Mouse (Mus musculus) gastrocnemius, adult 18-20 months (tissue): ENCODE results near the gene Ube2g2. TPM values are rescaled to one million over a fixed set of nuclear protein-coding genes. Genes with fewer than 3 reads are reported as not detected.

Experiments
- DNase-seq: peaks from one replicate; pipeline ENCODE4 v3.0.0; 2021; ENCODE audit warnings: low spot score
- long read RNA-seq, 2 experiments: library from polyadenylated mRNA; stranded (forward); transcript quantifications; one replicate each; pipeline ENCODE4 v2.0.0; 2021
- total RNA-seq, 2 experiments: library from RNA; stranded (reverse); gene quantifications; 2 replicates each; pipeline ENCODE4 v1.2.3; 2021

The Ube2g2 gene
- 100 to 1,000 TPM in 1 of 2 experiments, 10 to 100 TPM in 1; 96.1 to 101 TPM for total RNA-seq
- long read RNA-seq, experiment 1, transcript Ube2g2-204 (6 exons, 2,031 nt): major isoform, 199 of 215 reads
- long read RNA-seq, experiment 1, partial matches to known transcripts: 0 of 215 reads
- long read RNA-seq, experiment 1, other reads (novel, unspliced or antisense): 9 of 215 reads
- long read RNA-seq, experiment 2, transcript Ube2g2-204 (6 exons, 2,031 nt): major isoform, 246 of 275 reads
- long read RNA-seq, experiment 2, partial matches to known transcripts: 6 of 275 reads
- long read RNA-seq, experiment 2, other reads (novel, unspliced or antisense): 18 of 275 reads

GRCm38 (mm10) chr10:77622055-77622988 is at the start of gene Ube2g2:
TSS of gene Ube2g2 (plus strand) at chr10:77622275.
- peak; percentile 92 for DNase-seq

GRCm38 (mm10) chr10:77573162-77573561 is 48.9 kb upstream of the Ube2g2 start:
- no peak for DNase-seq

DNA sequence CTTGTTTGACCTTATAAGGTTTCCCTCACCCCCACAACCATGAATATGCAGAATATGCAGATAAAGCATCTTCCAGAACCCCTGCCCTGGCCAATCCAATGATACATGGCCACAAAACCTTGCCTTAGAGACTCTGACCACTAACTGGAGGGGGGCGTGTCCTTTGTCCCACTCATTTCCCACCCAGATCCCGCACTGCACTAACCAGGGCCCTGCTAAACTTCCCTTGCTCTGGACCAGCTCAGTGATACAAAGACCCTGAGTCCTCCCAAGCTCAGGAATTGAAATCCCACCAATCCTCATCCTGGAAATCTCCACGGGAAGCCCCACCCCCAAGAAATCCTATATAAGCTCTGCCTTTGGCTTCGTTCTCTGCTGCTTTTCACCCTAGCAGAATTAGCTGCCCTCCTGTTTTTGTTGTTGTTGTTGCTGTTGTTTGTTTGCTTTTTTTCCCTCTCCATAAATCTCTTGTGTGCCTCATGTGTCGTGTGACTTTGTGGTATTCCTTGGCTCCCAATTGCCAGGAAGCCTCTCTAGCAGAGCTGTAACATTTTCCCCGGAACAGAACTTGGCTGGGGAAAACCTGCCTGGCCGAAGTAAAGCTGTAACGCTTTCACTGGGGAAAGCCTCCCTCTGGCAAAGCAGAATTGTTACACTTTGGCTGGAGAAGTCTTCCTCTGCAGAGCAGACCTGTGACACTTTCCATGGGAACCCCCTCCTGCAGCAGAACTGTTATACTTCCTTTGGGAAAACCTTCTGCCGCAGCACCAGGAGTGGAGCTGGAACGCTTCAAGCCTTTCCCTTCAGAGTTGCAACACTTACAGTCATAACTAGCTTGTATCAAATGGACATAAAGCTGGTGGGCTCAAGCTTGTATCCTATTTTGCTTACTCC is 41.8 kb upstream of the Ube2g2 start:
- DNase-seq: peak; percentile 32

- DNase-seq: no peak
Measured at GRCm38 (mm10) chr10:77581023-77581407, 41.1 kb upstream of the Ube2g2 start.

- peak; percentile 95 for DNase-seq
Measured at GRCm38 (mm10) chr10:77581408-77582284, 40.4 kb upstream of the Ube2g2 start, which contains the start of gene Pttg1ip. TSS of gene Pttg1ip (plus strand) at chr10:77581720.

GRCm38 (mm10) chr10:77582285-77582618 is 39.8 kb upstream of the Ube2g2 start:
- DNase-seq: no peak

DNA sequence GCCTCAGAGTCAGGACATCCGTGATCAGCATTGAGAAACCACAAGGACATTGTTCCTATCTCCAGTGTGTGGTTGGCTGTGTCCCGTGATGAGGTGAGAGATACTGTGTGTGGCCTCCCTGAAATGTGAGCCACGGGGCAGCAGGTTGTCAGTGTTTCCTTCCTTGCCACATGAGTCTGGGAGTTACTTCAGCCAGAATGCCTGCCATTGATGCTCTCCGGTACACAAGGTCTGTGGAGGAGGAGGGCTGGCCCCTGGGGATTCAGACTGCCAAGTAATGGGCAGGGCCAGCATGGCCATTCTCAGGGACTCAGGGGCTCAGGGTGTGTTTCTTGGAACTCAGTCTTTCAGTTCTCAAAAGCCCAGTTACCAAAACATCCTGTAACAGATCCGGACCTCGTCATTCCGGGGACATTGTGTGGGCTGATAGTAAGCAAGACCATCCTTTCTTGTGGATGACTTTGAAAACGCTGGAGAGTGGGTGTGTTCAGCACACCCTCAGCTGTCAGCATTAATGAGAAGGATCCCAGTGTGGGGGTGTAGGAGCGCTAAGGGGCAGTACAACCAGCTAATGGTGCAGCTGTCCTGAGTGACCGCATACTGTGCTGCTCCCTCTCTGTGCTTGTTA is 38.2 kb upstream of the Ube2g2 start:
- peak; percentile 32 for DNase-seq

- DNase-seq: no peak
Measured at GRCm38 (mm10) chr10:77586637-77587036, 35.4 kb upstream of the Ube2g2 start.

DNA sequence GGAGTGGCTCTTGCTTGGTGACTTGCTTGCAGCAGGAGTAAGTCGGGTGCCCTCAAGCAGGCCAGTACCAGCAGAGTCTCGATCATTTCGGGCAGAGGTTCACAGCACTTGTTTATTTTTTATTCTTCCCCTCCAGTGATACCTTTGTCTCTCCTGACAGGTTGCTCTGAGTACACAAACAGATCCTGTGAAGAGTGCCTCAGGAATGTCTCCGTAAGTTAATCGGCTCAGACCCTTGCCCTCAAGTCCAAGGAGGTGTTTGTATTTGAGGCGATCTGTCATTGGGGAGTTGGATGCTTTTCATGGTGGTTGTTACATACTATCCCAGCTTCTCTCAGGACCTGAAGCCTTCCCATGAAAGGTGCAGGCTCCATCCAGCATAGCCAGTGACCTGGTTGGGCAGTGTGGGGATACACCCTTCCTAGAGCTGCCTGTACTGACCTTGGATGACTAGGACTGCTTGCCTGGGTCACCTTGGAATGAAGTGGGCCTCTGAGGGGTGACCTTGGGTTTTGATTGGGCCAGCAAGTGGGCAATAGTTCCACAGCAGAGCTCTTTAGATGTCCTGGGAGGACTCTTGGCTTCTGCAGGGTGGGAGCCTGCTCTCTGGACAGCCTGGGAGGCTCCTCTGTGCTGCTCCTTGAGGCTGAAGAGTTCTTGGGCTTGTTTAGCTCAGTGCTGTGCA is 34.8 kb upstream of the Ube2g2 start:
- DNase-seq: no peak

GRCm38 (mm10) chr10:77588036-77588435 is 34.0 kb upstream of the Ube2g2 start:
- DNase-seq: no peak

GRCm38 (mm10) chr10:77589117-77589516 is 33.0 kb upstream of the Ube2g2 start:
- no peak for DNase-seq

DNA sequence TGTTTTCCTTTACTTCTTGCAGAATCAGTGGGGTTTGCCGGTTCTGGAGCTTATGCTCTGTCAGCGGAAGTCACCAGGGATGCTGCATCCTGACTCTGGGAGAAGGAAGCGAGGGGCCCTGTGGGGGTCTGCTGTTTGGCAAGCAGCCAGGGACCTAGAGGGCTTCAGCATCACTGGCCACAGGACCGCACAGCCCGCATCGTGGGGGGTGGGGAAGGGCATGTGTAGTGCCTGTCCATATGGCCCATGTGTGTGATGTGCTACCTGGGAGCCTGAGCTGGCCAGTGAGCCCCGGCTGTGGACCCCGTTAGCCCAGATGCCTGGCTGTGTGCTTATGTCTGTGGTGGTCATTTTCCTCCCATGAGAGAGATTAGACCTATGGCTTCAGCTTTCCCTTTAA is 32.3 kb upstream of the Ube2g2 start:
- DNase-seq: no peak

DNA sequence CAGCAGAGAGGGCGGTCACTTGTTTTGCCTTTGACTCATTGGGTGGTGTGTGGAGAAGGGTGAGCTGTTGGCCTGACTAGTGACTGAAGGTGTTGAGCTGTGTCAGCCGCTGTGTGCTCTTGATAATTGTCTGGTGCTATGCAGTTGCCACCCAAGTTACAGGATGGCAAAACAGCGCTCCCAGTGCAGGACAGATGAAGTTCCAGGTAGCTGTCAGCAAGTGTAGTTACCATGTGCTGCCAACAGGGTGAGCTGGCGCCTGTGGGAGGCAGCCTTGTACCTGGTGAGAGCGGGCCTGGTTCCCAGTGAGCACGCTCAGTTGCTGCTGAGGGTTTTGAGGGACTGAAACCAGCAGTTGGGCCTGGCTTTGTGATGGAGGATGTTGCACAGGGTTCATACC is 31.3 kb upstream of the Ube2g2 start:
- DNase-seq: peak; percentile 45

- DNase-seq: no peak
Measured at GRCm38 (mm10) chr10:77591546-77591945, 30.5 kb upstream of the Ube2g2 start.

DNA sequence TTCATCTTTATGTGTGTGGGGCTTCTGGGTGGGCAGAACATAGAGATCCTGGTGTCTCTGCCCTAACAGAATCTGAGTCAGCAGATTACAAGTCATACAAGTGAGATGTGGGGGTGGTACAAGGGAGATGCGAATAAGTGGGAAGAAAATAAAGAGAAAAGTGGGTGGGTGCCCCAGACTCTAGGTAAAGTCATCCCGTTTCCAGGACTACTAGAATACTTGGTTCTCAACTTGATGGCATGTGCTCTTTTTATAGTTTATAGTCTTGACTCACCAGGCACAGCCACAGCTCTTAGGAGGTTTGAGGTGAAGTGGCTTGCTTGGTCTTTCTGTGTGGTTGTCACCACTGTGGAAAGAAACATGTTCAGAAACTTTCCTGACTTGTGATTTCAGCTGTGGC is 26.0 kb upstream of the Ube2g2 start:
- no peak for DNase-seq

DNA sequence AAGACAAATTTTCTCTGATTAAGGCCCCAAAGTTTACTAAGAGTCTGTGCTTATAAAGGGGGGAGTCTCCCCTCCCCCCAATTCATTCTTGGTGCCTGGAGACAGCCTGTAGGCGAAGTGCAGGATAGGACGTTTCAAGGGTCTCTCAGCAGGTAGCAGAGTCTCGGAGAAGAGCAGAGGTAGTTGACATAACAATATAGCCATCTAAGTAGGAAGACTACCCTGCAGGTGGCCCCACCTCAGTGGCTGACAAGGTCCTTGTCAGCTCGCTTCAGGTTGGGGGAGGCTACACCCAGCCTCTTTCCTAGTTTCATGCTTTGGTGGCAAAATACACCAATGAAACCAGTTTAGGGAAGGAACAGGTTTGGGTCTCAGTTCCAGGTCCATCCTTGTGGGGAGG is 19.1 kb upstream of the Ube2g2 start:
- DNase-seq: no peak

DNA sequence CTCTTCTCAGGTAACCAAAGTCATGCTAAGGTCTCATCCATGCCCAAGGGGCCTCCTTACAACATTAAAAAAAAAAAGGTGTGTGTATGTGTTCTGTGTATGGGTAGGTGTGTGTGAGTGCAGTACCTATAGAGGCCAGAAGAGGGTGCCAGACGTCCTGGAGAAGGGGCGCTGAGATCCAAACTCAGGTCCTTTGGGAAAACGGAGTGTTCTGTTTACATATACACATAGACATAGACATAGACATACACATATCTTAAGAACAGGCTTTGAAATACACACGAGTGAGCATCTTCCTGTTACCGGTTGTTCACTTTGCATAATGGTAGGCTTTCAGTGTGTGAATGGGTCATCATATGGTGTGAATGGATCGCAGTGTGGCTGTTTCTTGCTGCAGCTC is 18.0 kb upstream of the Ube2g2 start:
- DNase-seq: no peak

DNA sequence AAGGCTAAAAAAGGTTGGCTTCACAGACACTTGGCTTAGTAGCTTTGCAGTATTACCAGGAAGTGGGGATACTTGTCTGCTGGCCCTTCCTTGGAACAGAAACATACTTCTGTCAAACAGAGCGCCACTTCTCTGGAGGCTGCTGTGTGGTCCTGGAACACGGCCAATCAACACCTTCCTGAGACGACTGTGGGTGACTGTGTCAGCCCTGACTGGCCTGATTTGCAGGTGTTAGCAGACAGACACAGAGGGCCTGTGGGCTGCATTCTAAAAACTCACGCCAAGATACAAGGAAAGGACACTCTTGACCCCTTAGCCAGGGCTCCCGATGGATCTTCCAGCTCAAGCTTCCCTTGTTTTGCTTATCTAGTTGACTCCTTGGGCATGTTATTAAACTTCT is 17.1 kb upstream of the Ube2g2 start:
- DNase-seq: no peak

DNA sequence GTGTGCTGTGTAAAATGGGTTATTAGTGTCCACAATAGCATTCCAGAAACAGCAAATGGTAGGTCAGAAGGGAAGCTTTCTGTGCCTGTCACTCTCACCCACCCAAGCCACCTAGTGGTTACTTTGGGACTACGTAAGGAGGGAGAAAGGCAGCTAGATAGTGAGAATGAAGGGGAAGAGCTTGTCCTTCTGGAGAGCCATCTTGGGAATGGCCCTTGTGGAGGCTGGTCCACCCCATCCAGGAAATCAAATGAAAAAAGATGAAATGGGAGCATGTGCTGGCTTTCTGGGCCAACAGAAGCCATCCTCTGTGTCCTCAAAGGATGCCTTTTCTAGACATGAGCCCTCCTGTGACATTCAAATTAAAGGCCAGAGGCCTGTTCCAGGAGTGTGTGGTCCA is 16.7 kb upstream of the Ube2g2 start:
- no peak for DNase-seq
